Mouse (Mus musculus) midbrain, embryonic 11.5 days (tissue): ENCODE measurements around the gene Sncb. TPM values are rescaled to one million over a fixed set of nuclear protein-coding genes. Genes with fewer than 3 reads are reported as not detected.
A peak's percentile ranks its signal among the peaks of the same experiment; 100 is the strongest.

ENCODE experiments used
- ATAC-seq: fragments of 200-750 bp; cut with Nextera tagmentation; 2 replicates; pipeline ENCODE4 v1.8.0; 2017; ENCODE audit warnings: moderate TSS enrichment, moderate library complexity; ENCODE audit not compliant: low FRiP score
- DNase-seq: peaks from one replicate; pipeline ENCODE4 v3.0.0; 2015; ENCODE audit warnings: low spot score; ENCODE audit errors: missing footprints
- H3K27ac ChIP-seq: fragments of 300-500 bp; sonication (generic); 2 replicates; pipeline ENCODE4 v1.5.1; 2014; ENCODE audit warnings: low read depth, low read length
- H3K27me3 ChIP-seq: fragments of 300-500 bp; sonication (generic); 2 replicates; pipeline ENCODE4 v1.6.1; 2014; ENCODE audit warnings: mild to moderate bottlenecking, low read length, moderate library complexity, mixed read lengths; ENCODE audit not compliant: control insufficient read depth, insufficient read depth
- H3K36me3 ChIP-seq: fragments of 300-500 bp; sonication (generic); 2 replicates; pipeline ENCODE4 v1.6.1; 2014; ENCODE audit warnings: mild to moderate bottlenecking, low read length, moderate library complexity, mixed read lengths; ENCODE audit not compliant: control insufficient read depth, insufficient read depth
- H3K4me1 ChIP-seq: fragments of 300-500 bp; sonication (generic); 2 replicates; pipeline ENCODE4 v1.6.1; 2014; ENCODE audit warnings: low read length; ENCODE audit not compliant: control insufficient read depth, insufficient read depth
- H3K4me2 ChIP-seq: fragments of 300-500 bp; sonication (generic); 2 replicates; pipeline ENCODE4 v1.6.1; 2014; ENCODE audit warnings: mild to moderate bottlenecking, moderate library complexity
- H3K4me3 ChIP-seq: fragments of 300-500 bp; sonication (generic); 2 replicates; pipeline ENCODE4 v1.5.1; 2014; ENCODE audit warnings: low read depth, low read length
- H3K9ac ChIP-seq: fragments of 300-500 bp; sonication (generic); 2 replicates; pipeline ENCODE4 v1.6.1; 2014; ENCODE audit warnings: low read length
- H3K9me3 ChIP-seq: fragments of 300-500 bp; sonication (generic); 2 replicates; pipeline ENCODE4 v1.6.1; 2016; ENCODE audit warnings: low read length; ENCODE audit not compliant: control insufficient read depth
- WGBS: fragments of 180-500 bp; shearing (Covaris S2); extraction: QIAGEN DNeasy Blood & Tissue Kit; methylation state at CpG from one replicate; pipeline ENCODE4 v1.1.7; 2014; 5-methylcytosine and 5-hydroxymethylcytosine counted together
- polyA plus RNA-seq: library from polyadenylated mRNA; unstranded; fragments of >200 nt; fragmentation: Nextera tagmentation; extraction: Ambion mirVana; gene quantifications from 2 replicates; pipeline ENCODE4 v1.2.1, GENCODE M21; 2014

The Sncb gene
- polyA plus RNA-seq, 1 experiment from 2014 or later, result 1.3 TPM

DNA sequence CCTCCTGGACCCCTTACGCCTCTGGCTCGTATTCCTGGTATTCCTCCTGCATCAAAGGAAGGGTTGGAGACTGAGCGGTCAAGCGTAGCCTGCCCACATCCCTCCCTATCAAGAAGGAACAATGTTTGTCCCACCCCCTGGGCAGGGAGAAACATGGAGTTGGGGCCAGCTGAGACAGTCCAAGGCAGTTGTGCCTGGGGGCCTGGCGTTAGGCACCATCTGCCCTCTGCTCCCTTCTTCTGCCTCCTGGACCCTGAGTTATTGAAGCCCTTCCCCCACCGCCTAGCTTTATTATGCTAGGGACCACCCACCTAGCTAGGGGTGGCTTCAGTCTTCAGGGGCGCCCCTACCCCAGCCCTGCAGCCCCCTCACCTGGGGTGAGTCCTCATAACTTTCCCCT is 6.9 kb downstream of the Sncb start:
- H3K4me1 ChIP-seq, result peaks cover 16% of the 10 kb centered on the region
- no peaks in the 10 kb centered on the region for H3K36me3 ChIP-seq
- ATAC-seq (peak; percentile 31; the same call in 1 of the 2 replicates), DNase-seq (peak; percentile 88)
- peak overlapping the region; percentile 55 for H3K9ac ChIP-seq
- H3K9me3 ChIP-seq, result no peaks in the 10 kb centered on the region
- H3K4me3 ChIP-seq, result no peak overlapping the region
- no peak overlapping the region for H3K27ac ChIP-seq
- H3K27me3 ChIP-seq, result peaks cover 14% of the 10 kb centered on the region
- peak overlapping the region; percentile 85 for H3K4me2 ChIP-seq
- WGBS, result 9% methylated on average over 7 of the region's 7 CpGs

DNA sequence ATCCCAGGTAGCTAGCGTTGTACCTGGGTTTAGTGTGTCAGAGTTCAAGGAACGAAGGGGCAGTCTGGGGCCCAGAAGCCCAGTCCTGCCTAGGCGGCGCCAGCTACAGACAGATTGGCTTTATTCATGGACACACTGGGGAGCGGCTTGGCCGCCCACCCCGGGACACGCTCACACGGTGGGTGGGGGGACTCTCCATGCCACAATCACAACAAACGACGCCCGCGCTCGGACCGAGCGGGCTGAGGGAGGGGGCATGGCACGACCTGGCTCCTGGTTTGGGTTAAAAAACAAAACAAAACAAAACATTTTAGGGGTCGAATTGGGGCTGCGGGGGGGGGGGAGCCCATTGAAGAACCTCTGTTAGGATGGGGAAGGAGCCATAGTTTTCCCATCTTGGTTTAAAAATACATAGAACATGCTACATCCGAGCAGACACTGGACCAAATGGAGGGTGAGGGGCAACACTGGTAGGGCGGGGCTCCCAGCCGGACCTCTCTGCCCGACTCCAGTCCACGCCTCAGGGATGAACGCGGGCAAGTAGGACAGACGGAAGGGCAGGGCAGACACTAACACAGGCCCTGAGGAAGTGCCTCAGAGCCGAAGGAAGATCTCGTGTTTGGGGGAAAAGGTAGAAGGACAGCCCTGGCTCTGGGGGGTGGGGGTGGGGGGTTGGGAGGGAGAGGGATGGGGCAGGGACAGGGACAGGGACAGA is 7.5 kb downstream of the Sncb start:
- peak overlapping the region; percentile 85 for H3K4me2 ChIP-seq
- peak; percentile 90 for DNase-seq
- peak overlapping the region; percentile 15; the same call in 1 of the 2 replicates for H3K27ac ChIP-seq
- WGBS, result under 1% methylated on average over 29 of the region's 29 CpGs
- H3K27me3 ChIP-seq, result peaks cover 8% of the 10 kb centered on the region
- H3K9me3 ChIP-seq, result no peaks in the 10 kb centered on the region
- peak overlapping the region; percentile 55 for H3K9ac ChIP-seq
- peak; percentile 61 for ATAC-seq
- H3K36me3 ChIP-seq, result no peaks in the 10 kb centered on the region
- peaks cover 20% of the 10 kb centered on the region for H3K4me1 ChIP-seq
- H3K4me3 ChIP-seq, result peak overlapping the region; percentile 35

DNA sequence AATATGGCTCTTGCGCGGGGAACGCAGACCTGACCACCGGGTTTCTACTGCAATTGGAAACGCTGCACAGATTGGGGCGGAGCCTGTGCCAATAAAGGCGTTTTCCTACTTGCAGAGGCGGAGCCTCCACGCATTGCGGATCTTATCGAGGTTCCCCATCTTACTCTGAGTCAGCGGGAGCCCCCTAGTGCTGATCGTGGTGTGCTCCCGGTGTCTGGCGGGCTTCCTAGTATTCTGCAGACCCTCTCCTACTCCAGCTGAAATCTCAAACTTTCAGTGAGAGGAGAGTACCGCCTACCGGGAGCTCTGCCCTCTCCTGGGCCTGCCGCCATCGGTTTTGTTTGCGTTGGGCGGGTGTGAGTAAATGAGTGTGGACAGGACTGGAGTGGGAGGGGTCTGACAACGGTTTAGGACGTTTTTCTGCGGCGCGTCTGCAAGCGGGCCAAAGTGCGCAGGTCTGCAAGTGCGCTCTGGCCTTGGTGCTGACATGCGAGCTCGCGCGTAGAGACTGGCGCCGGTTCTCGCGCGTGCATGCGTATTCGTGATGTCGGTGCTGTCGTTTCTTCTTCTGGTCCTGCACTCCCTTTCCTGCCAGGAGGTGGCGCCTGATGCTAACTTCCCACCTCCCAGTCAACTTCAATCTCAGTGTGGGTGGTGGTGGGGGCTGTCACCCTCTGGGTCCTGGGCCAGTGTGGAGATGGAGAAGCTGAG is 8.2 kb downstream of the Sncb start:
- peak overlapping the region; percentile 59 for H3K27ac ChIP-seq
- peak overlapping the region; percentile 55 for H3K9ac ChIP-seq
- no peaks in the 10 kb centered on the region for H3K36me3 ChIP-seq
- peak overlapping the region; percentile 35 for H3K4me3 ChIP-seq
- H3K4me1 ChIP-seq, result peaks cover 20% of the 10 kb centered on the region
- no peaks in the 10 kb centered on the region for H3K9me3 ChIP-seq
- ATAC-seq (peak; percentile 85), DNase-seq (peak; percentile 98)
- peak overlapping the region; percentile 85 for H3K4me2 ChIP-seq
- WGBS, result under 1% methylated on average over 43 of the region's 43 CpGs
- peaks cover 5% of the 10 kb centered on the region; the same call in 1 of the 2 replicates for H3K27me3 ChIP-seq

DNA sequence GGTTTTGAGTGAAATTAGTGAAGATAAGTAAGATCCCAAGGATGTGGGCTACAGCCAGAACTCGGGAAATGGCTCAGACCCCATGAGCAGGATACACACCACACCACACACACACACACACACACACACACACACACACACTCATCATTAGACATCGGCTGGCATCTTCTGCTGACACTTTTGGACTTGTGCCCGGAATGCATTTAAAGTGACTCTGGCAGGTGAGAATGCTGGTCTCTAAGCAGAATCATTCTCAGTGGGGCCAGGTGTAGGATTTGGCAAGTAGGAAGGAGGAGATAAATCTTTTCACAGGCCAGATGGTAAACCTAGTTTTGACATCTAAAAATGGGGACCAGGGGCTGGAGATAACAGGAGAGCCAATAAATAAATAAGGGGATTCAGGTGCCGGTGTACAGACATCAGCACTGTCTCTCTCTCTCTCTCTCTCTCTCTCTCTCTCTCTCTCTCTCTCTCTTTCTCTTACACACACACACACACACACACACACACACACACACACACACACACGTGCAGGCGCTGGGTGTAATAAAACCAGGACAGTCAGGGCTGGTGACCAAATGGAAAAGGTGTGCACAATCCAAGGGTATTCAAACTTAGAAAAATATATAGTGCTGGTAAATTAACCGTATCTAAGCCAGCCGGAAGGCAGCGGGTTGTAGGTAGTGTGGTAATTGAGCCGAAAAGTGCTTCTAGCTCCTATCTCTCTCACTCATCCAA is 9.1 kb downstream of the Sncb start:
- peak; percentile 79 for DNase-seq
- H3K27ac ChIP-seq, result peak overlapping the region; percentile 59; the same call in 1 of the 2 replicates
- no peaks in the 10 kb centered on the region for H3K9me3 ChIP-seq
- ATAC-seq, result no peak
- H3K9ac ChIP-seq, result peak overlapping the region; percentile 36; the same call in 1 of the 2 replicates
- H3K4me3 ChIP-seq, result peak overlapping the region; percentile 35
- H3K36me3 ChIP-seq, result no peaks in the 10 kb centered on the region
- peaks cover 20% of the 10 kb centered on the region for H3K4me1 ChIP-seq
- H3K27me3 ChIP-seq, result peaks cover 5% of the 10 kb centered on the region; the same call in 1 of the 2 replicates
- H3K4me2 ChIP-seq, result peak overlapping the region; percentile 85
- 45% methylated on average over 10 of the region's 10 CpGs for WGBS

DNA sequence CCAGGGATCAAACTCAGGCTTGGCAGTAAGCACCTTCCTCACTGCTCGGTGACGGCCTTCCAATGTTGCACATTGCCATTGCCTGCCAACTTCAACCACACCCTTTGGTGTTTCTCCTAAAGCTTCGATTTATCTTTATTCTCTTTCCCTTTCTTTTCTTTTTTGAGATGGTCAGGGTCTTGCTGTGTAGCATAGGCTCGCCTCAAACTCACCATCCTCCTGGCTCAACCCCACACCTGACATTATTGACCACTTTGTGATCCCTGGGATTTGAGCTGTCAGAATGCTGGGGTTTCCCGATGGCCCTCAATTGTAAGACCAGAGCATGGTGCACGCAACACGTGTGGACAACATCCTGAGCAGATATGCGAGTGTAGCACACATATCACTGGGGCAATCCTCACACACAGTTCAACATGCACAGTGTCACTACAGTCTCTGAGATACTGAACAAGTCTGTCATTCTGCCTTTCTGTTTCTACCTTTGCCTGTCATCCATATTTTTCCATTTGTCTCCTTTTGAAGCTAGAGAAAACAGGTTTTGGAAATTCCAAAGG is 10.2 kb downstream of the Sncb start:
- ATAC-seq (no peak), DNase-seq (peak; percentile 65)
- Histone ChIP-seq H3K4me2 (no peak overlapping the region), H3K27me3 (peaks cover 7% of the 10 kb centered on the region; the same call in 1 of the 2 replicates), H3K4me1 (peaks cover 20% of the 10 kb centered on the region), H3K9me3 (no peaks in the 10 kb centered on the region), H3K9ac (no peak overlapping the region), H3K36me3 (no peaks in the 10 kb centered on the region), H3K4me3 (no peak overlapping the region), H3K27ac (no peak overlapping the region)
- 86% methylated on average over 8 of the region's 8 CpGs for WGBS

DNA sequence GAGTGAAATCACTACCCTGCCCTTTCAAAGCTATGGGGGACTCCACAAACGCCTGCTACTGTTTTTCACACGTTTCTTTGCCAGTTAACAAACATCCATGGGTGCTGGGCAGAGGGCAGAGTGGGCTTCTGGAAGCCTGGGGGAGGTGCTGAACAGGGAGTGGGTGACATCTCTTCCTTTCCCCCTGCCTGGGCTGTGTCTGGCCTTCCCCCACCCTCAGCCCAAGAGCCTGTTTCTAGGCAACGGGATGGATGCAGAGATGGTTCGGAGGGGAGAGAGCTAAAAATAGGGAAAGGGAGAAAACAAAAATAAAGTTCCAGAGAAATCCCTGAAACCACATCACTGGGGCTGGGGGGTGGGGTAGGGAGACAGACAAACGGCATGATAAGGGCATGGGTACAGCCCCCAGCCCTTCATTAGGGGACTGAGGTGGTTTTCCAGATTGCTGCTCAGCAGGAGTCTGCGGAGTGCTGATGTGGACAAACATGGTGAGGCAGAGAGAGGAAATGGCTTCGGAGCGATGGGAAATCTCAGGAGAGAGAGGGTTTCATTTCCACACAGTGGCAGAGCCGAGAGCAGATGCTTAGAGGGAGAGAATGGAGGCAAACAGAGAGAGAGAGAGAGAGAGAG is 11.1 kb downstream of the Sncb start:
- H3K4me2 ChIP-seq, result no peak overlapping the region
- no peak overlapping the region for H3K9ac ChIP-seq
- H3K27me3 ChIP-seq, result peaks cover 14% of the 10 kb centered on the region
- no peaks in the 10 kb centered on the region for H3K36me3 ChIP-seq
- WGBS, result 25% methylated on average over 9 of the region's 9 CpGs
- DNase-seq, result no peak
- no peak overlapping the region for H3K4me3 ChIP-seq
- peaks cover 20% of the 10 kb centered on the region for H3K4me1 ChIP-seq
- no peaks in the 10 kb centered on the region for H3K9me3 ChIP-seq
- ATAC-seq, result no peak
- H3K27ac ChIP-seq, result peak overlapping the region; percentile 27; the same call in 1 of the 2 replicates

DNA sequence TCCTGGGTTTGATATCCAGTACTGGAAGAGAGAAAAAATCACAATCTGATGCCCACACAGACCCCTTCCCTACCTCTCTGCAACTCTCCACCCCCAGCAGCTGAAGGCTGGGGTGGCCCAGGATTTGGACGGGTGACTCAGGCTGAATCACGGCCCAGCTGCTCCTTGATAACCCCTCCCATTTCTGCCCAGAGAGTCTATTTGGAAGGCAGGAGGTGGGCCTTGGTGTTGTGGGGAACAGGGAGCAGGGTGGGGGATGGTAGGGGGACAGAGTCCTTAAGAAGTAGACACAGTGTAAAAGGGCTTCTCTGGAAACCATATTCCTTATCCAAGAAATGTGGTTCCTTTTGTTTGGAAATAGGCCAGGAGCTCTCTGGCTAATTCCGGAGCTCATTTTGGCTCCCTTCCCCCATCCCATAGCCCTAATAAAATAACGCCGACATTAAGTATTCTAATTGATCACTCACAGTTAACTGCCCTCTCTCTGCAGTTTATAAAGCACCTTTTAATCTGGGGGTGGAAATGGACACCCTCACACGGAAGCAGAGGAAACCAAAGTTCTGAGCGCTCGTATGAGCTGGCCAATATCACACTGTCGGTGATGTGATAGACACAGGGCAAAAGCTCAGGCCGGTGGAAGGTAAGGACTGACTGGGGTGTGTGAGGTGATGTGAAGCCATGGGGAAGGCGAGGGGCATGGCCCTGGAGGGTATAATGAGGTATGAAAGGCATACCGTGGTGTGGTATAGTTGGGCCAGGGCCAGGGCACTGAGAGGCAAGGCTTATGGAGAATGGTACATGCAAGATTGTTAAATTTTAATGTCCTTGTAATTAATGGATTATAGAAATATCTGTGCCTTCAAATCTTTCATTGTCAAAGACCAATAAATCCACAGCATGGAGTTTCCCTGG is 12.0 kb downstream of the Sncb start:
- Histone ChIP-seq H3K9ac (no peak overlapping the region), H3K4me3 (no peak overlapping the region), H3K9me3 (no peaks in the 10 kb centered on the region), H3K27me3 (peaks cover 17% of the 10 kb centered on the region), H3K36me3 (no peaks in the 10 kb centered on the region), H3K4me1 (peaks cover 15% of the 10 kb centered on the region), H3K27ac (0 out of 2 replicates have a peak overlapping the region, but pooled peaks have one; percentile 27), H3K4me2 (no peak overlapping the region)
- ATAC-seq, result no peak
- 50% methylated on average over 12 of the region's 12 CpGs for WGBS
- no peak for DNase-seq

DNA sequence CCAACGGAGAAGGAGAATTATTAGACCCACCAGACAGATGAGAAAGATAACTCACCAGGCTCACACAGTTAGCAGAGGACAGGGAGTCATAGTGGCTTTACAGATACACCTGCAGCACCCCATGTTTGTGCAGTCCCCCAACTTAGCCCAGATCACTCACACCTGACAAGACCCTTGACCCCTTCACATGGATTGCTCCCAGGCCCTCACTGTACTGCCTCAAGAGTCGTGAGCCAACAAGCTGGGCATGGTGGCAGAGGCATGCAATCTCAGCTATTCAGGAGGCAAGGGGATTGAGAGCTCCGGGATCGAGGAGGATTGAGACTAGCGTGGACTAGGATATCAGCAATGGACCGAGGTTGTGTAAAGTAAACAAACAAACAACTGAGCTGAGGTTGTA is 12.7 kb downstream of the Sncb start:
- Histone ChIP-seq H3K9ac (no peak overlapping the region), H3K27me3 (peaks cover 17% of the 10 kb centered on the region), H3K9me3 (no peaks in the 10 kb centered on the region), H3K4me3 (no peak overlapping the region), H3K4me1 (peaks cover 10% of the 10 kb centered on the region), H3K27ac (no peak overlapping the region), H3K36me3 (no peaks in the 10 kb centered on the region), H3K4me2 (no peak overlapping the region)
- WGBS, result 67% methylated on average over 6 of the region's 6 CpGs
- ATAC-seq, result no peak
- no peak for DNase-seq
